In the genomic region with DNA sequence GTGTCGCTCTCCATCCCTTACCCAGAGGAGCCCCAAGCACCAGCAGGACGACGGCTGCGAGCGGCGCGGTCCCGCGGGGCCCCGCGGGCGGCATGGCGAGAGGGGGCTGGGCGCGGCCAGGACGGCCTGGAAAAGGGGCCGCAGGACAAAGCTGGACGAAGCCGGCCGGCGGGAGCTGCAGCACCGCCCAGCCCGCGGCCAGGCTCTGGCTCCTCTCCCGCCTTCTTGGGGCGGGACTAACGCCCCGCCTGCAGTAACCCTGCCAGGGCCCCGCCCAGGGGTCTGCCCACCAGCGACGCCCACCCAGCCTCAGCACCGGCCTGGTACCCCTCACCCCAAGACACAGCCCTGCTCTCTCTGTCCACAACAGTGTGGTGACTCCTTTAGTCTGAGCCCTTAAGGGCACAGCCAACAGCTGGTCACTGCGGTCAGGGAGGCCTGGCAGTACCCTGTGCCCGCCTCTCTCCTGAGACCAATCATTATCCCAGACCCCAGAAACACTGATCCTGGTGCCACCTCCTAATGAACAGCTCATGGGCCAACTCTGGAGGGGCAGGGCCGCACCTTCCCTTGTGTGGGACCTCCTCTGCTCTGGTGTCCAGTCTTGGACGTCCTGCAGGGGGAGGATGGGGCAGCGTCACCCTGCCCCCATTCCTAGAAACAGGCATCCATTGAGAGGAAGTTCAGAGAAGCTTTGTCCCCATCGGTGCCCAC, we compare ENCODE assay signal across 9 mouse cellular contexts. TPM values are rescaled to one million over a fixed set of nuclear protein-coding genes. Genes with fewer than 3 reads are reported as not detected.
DNase-seq lines count a peak whose midpoint lies in the region; ATAC-seq and TF ChIP-seq lines count a peak whose summit lies in the region.
"Had no signal": no experiment of that assay in that cellular context is flagged by ENCODE, and none has a peak within 500 bp of the region (broad histone marks: within the 10 kb centered on the region; RNA-seq: fewer than 3 reads in every experiment).

A gene (minus strand): TSS at position 370 of the 714 bp plus-strand sequence.

- TF ChIP-seq POLR2A in small intestine, adult 2 months (IDR thresholded peaks at IDR 0.05; ENCODE audit: low read depth, low read length), result no peak

- peak within 1 kb of the TSS; percentile 89 for H3K9ac ChIP-seq in limb, embryonic 11.5 days (ENCODE audit: low read length)

- no peak for TF ChIP-seq CTCF in small intestine, adult 2 months (IDR thresholded peaks at IDR 0.05; ENCODE audit: extremely low read depth, insufficient read length, insufficient replicate concordance, low read depth, low read length)

- peak; percentile 94 for DNase-seq in embryo, embryonic 11 days
- DNase-seq in gastrocnemius, postnatal 4 days (ENCODE audit: low spot score in 2 of 2), result peak; percentile 59 to 77
- peak; percentile 69 for DNase-seq in kidney, adult 11 months
- DNase-seq in limb, embryonic 11.5 days (ENCODE audit: low spot score), result peak; percentile 86
- DNase-seq in midbrain, embryonic 10.5 days (ENCODE audit: low spot score), result peak; percentile 88

- H3K4me1 ChIP-seq in erythroblast, embryonic 14.5 days (ENCODE audit: control insufficient read depth), result peaks cover 2% of the 10 kb centered on the region; the same call in 1 of the 2 replicates
- H3K4me1 ChIP-seq in limb, embryonic 11.5 days (ENCODE audit: control insufficient read depth, insufficient read depth, low read length), result peaks cover 12% of the 10 kb centered on the region
- H3K4me1 ChIP-seq in midbrain, embryonic 10.5 days, result peaks cover 41% of the 10 kb centered on the region
- H3K4me1 ChIP-seq in small intestine, adult 2 months (ENCODE audit: control insufficient read depth, insufficient read depth, insufficient read length, low read length), result peaks cover 7% of the 10 kb centered on the region; the same call in 1 of the 2 replicates

- H3K4me2 ChIP-seq in limb, embryonic 11.5 days (ENCODE audit: low read depth, severe bottlenecking), result peak within 1 kb of the TSS; percentile 88

- H3K9me3 ChIP-seq in erythroblast, embryonic 14.5 days (ENCODE audit: control insufficient read depth, low read length), result no peaks in the 10 kb centered on the region
- H3K9me3 ChIP-seq in limb, embryonic 11.5 days (ENCODE audit: control insufficient read depth, low read length), result no peaks in the 10 kb centered on the region
- no peaks in the 10 kb centered on the region for H3K9me3 ChIP-seq in midbrain, embryonic 10.5 days (replicated peaks)

- peaks cover 52% of the 10 kb centered on the region for H3K27me3 ChIP-seq in erythroblast, embryonic 14.5 days (ENCODE audit: control insufficient read depth)
- no peaks in the 10 kb centered on the region for H3K27me3 ChIP-seq in limb, embryonic 11.5 days (ENCODE audit: control insufficient read depth, insufficient read depth, low read length)
- peaks cover 2% of the 10 kb centered on the region; the same call in 1 of the 2 replicates for H3K27me3 ChIP-seq in midbrain, embryonic 10.5 days (ENCODE audit: low read depth, poor library complexity, severe bottlenecking)
- H3K27me3 ChIP-seq in small intestine, adult 2 months (ENCODE audit: control insufficient read depth, insufficient read depth, low read length), result peaks cover 8% of the 10 kb centered on the region

- WGBS in limb, embryonic 11.5 days, result 3% methylated on average over 38 of the region's 38 CpGs
- WGBS in midbrain, embryonic 10.5 days, result 4% methylated on average over 34 of the region's 38 CpGs
- 5% methylated on average over 38 of the region's 38 CpGs for WGBS in small intestine, adult 2 months

- no peak for ATAC-seq in erythroblast, adult 5-6 weeks (replicated peaks; ENCODE audit: low FRiP score, poor library complexity, severe bottlenecking)
- peak; percentile 91 for ATAC-seq in limb, embryonic 11.5 days (ENCODE audit: insufficient number of reproducible peaks, low FRiP score, low TSS enrichment, low read depth)

- H3K36me3 ChIP-seq in erythroblast, embryonic 14.5 days (ENCODE audit: control insufficient read depth), result no peaks in the 10 kb centered on the region
- H3K36me3 ChIP-seq in limb, embryonic 11.5 days (ENCODE audit: control insufficient read depth, insufficient read depth, low read length), result no peaks in the 10 kb centered on the region; the same call in 1 of the 2 replicates
- peaks cover 15% of the 10 kb centered on the region for H3K36me3 ChIP-seq in midbrain, embryonic 10.5 days
- H3K36me3 ChIP-seq in small intestine, adult 2 months (ENCODE audit: control insufficient read depth, insufficient read depth, low read length), result no peaks in the 10 kb centered on the region

- H3K27ac ChIP-seq in limb, embryonic 11.5 days (replicated peaks; ENCODE audit: low read depth, low read length), result peak within 1 kb of the TSS; percentile 52; the same call in 1 of the 2 replicates
- peak within 1 kb of the TSS; percentile 97 for H3K27ac ChIP-seq in midbrain, embryonic 10.5 days (replicated peaks)
- no peak within 1 kb of the TSS for H3K27ac ChIP-seq in small intestine, adult 2 months (ENCODE audit: insufficient read depth, low read depth, low read length)

- H3K4me3 ChIP-seq in erythroblast, embryonic 14.5 days (replicated peaks), result peak within 1 kb of the TSS; percentile 27
- H3K4me3 ChIP-seq in limb, embryonic 11.5 days (ENCODE audit: low read depth, low read length), result peak within 1 kb of the TSS; percentile 77
- H3K4me3 ChIP-seq in midbrain, embryonic 10.5 days, result peak within 1 kb of the TSS; percentile 74
- peak within 1 kb of the TSS; percentile 61 for H3K4me3 ChIP-seq in small intestine, adult 2 months (ENCODE audit: low read depth, low read length)

RNA-seq across cellular contexts. Expression of the gene that starts here (rescaled TPM):
- not detected in 2 replicates for polyA plus RNA-seq in erythroblast, embryonic 14.5 days (2012)
- total RNA-seq in erythroblast, adult 5-6 weeks (2015; ENCODE audit: low replicate concordance), result 0.63 TPM in 1 of 2 replicates, not detected in the other
- total RNA-seq in erythroblast, adult 5-6 weeks (2017; ENCODE audit: low replicate concordance), result not detected in 2 replicates
- total RNA-seq in gastrocnemius, postnatal 4 days (2021), result 100 to 1,000 TPM; 121 to 136 TPM
- polyA plus RNA-seq in limb, embryonic 11.5 days (2014; fragmentation: Nextera tagmentation; extraction: Ambion mirVana), result 36.8 and 40.3 TPM in 2 replicates
- 66.3 and 81.3 TPM in 2 replicates for polyA plus RNA-seq in midbrain, embryonic 10.5 days (2016; fragmentation: Nextera tagmentation; extraction: Ambion mirVana)
- polyA plus RNA-seq in small intestine, adult 2 months (2012; rRNA removed), result 3.9 and 6.5 TPM in 2 replicates
- total RNA-seq: neutrophil, adult 5-6 weeks had no signal

Comparison
In these comparisons a context has a peak if more than half of its experiments do, and no peak if none do; other contexts are left out.
1. RNA of the gene that starts here (total RNA-seq): 121 to 136 TPM in gastrocnemius, postnatal 4 days; 0.63 TPM in erythroblast, adult 5-6 weeks; every median in the first group is over 10 times any median in the second.
2. H3K4me3 ChIP-seq: peak in every context shown above with its lines; median percentile 77 in limb, embryonic 11.5 days; 74 in midbrain, embryonic 10.5 days; 61 in small intestine, adult 2 months; 27 in erythroblast, embryonic 14.5 days.
3. Peak in every context shown above with its lines, with median percentiles within 50 percentile points of each other: DNase-seq.